Mouse (Mus musculus) limb, embryonic 14.5 days (tissue): ENCODE measurements around the gene Stat6. TPM values are rescaled to one million over a fixed set of nuclear protein-coding genes. Genes with fewer than 3 reads are reported as not detected.

Experiments used
- ATAC-seq: fragments of 200-750 bp; cut with Nextera tagmentation; 2 replicates; pipeline ENCODE4 v1.8.0; 2017; ENCODE audit warnings: low read depth, moderate number of reproducible peaks, moderate TSS enrichment; ENCODE audit not compliant: low FRiP score
- DNase-seq: peaks from one replicate; pipeline ENCODE4 v3.0.0-alpha.2; 2015; ENCODE audit warnings: low spot score
- H3K27ac ChIP-seq: fragments of 300-500 bp; sonication (generic); replicated peaks from 2 replicates; pipeline ENCODE4 v1.5.1; 2014; ENCODE audit warnings: low read depth, mild to moderate bottlenecking, low read length, moderate library complexity, mixed read lengths
- H3K27me3 ChIP-seq: fragments of 300-500 bp; sonication (generic); 2 replicates; pipeline ENCODE4 v1.6.1; 2014; ENCODE audit warnings: low read length, mixed read lengths; ENCODE audit not compliant: control insufficient read depth, insufficient read depth
- H3K36me3 ChIP-seq: fragments of 300-500 bp; sonication (generic); 2 replicates; pipeline ENCODE4 v1.6.1; 2014; ENCODE audit warnings: mild to moderate bottlenecking, low read length, moderate library complexity, mixed read lengths; ENCODE audit not compliant: control insufficient read depth, insufficient read depth
- H3K4me1 ChIP-seq: fragments of 300-500 bp; sonication (generic); 2 replicates; pipeline ENCODE4 v1.6.1; 2014; ENCODE audit warnings: antibody characterized with exemption, low read length, mixed read lengths; ENCODE audit not compliant: control insufficient read depth, insufficient read depth
- H3K4me2 ChIP-seq: fragments of 300-500 bp; sonication (generic); replicated peaks from 2 replicates; pipeline ENCODE4 v1.6.1; 2014; ENCODE audit warnings: low read depth, mild to moderate bottlenecking, low read length, moderate library complexity; ENCODE audit not compliant: severe bottlenecking
- H3K4me3 ChIP-seq: fragments of 300-500 bp; sonication (generic); replicated peaks from 2 replicates; pipeline ENCODE4 v1.5.1; 2014; ENCODE audit warnings: low read length
- H3K9ac ChIP-seq: fragments of 300-500 bp; sonication (generic); 2 replicates; pipeline ENCODE4 v1.6.1; 2014; ENCODE audit warnings: mild to moderate bottlenecking, low read depth, low read length, moderate library complexity; ENCODE audit not compliant: severe bottlenecking
- H3K9me3 ChIP-seq: fragments of 300-500 bp; sonication (generic); 2 replicates; pipeline ENCODE4 v1.6.1; 2016; ENCODE audit warnings: low read length; ENCODE audit not compliant: control insufficient read depth
- POLR2A ChIP-seq: fragments of 200-500 bp; IDR thresholded peaks from 2 replicates; pipeline ENCODE4 v1.8.0; 2012; ENCODE audit warnings: inconsistent platforms, mild to moderate bottlenecking, moderate library complexity, borderline replicate concordance; ENCODE audit not compliant: insufficient read depth, insufficient read length; ENCODE audit errors: extremely low read depth
- WGBS: fragments of 180-500 bp; shearing (Covaris S2); extraction: QIAGEN DNeasy Blood & Tissue Kit; methylation state at CpG from one replicate; pipeline ENCODE4 v1.1.7; 2014; 5-methylcytosine and 5-hydroxymethylcytosine counted together
- polyA plus RNA-seq, 2 experiments: library from polyadenylated mRNA; depleted of rRNA in 1 of 2; stranded (reverse) in 1 of 2; unstranded in 1 of 2; fragments of >200 nt; fragmentation: Nextera tagmentation in 1 of 2; extraction: Ambion mirVana in 1 of 2; gene quantifications; 2 replicates each; pipeline versions ENCODE4 v1.2.1 to v1.2.3; 2012 to 2014

The Stat6 gene
- polyA plus RNA-seq, 2 experiments, result 22.2 to 30.7 TPM

DNA sequence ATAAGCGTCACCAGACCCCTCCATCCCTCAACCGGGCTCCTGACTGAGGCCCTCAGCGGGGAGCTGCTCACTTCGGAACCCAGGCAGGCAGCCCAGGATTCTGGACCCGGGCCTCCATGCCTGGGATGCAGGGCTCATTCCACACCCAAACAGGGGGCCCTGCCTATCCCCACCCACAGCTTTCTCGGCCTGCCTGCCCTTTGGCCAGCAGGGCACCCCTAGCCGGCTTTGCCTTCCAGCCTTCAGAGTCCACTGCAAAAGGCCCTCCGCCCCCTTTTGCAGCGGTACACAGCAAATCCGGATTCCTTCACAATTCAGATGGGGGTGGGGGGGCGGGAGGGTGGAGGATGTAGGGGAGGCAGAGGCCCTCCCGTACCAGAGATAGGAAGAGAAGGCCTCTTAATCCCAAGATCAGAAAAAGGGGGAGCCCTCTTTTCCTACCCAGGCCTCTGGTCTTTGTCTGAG lies 22.8 kb upstream of the Stat6 start:
- 6% methylated on average over 12 of the region's 12 CpGs for WGBS
- Histone ChIP-seq H3K4me1 (peaks cover 46% of the 10 kb centered on the region), H3K9ac (peak overlapping the region; percentile 84), H3K9me3 (no peaks in the 10 kb centered on the region), H3K4me3 (peak overlapping the region; percentile 89), H3K36me3 (peaks cover 4% of the 10 kb centered on the region; the same call in 1 of the 2 replicates), H3K27ac (peak overlapping the region; percentile 87), H3K27me3 (no peaks in the 10 kb centered on the region), H3K4me2 (peak overlapping the region; percentile 90)
- no peak for TF ChIP-seq POLR2A
- ATAC-seq, result no peak
- DNase-seq, result no peak

DNA sequence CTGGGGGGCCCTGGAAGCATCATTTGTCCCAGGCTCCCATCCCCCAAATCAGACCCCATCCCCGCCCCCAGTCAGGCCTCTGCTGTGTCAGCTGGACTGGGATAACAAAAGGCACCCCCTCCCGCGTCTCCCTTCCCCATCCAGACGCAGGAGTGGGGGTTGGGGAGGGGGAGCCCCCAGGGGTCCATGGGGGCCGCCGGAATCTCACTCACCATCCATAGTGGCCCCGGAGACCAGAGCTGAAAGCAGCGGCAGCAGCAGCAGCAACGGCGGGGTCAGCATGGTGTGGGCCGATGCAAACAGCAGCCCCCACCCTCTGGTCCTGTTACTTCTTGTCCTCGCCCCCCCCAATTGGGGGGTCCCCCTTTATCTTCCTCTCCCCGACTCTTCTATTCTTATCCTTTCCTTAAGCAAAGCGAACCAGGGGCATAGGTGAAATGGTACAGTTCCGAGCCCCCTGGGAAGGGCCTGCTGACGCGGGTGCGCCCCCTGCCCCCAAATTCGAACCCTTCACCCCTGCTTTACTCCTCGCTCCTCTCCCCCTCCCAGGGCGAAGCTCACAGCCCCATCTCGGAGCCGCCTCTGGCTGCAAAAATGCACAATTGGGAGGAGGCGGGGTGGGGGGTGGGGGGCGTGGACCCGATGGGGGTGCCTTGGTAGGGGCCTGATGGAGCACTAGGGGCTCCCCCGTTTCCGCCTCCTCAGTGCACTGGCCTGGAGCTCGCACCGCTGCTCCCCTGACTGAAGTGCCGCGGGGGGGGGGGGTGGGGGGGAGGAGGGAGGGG lies 22.2 kb upstream of the Stat6 start, which contains the start of gene Lrp1:
Gene Lrp1, minus strand, starts transcription at position 743 of the 785 bp plus-strand sequence.
- no peaks in the 10 kb centered on the region for H3K9me3 ChIP-seq
- peaks cover 4% of the 10 kb centered on the region; the same call in 1 of the 2 replicates for H3K36me3 ChIP-seq

DNA sequence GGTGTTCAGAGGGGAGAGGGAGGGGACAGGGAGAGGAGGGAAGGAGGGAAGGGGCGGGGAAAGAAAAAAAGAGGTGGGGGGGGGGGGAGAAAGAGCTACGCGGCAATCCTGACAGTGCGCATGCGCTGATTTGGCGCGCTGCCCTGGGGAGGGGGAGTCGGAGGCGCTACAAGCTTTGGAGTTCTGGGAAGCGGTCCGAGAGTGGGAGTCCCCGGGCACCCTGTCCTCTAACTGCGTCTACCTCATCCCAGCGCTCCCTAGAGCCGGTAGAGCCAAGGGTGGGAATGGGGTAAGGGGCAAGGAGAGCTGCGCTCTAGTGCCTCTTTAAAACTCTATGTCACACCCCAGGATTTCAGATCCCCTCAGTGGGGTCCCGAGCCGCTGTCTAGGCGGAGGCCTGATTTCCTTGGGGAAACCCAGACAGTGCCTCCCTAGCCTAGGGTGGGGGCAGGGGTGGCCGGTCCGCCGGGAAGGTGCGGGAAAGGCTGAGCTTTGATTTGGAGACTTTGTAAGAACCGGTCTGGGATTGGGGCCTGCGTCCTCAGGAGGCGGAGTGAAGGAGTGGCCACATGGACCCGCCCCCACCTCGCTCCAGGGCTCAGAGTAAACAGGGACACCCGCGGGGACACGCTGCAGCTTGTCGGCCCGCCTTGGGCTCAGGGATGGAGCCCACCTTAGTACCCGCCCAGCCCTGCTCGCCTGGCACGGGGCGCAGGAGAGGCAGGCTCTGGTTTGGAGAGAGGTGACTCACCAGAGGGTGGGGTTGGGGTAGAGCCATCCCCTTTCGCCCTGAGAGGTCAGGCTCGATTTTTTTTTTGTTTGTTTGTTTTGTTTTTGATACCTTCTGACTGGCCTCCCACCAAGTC lies 21.4 kb upstream of the Stat6 start:
- no peaks in the 10 kb centered on the region for H3K27me3 ChIP-seq
- peaks cover 31% of the 10 kb centered on the region for H3K4me1 ChIP-seq
- H3K36me3 ChIP-seq, result peaks cover 4% of the 10 kb centered on the region; the same call in 1 of the 2 replicates
- H3K9ac ChIP-seq, result peak overlapping the region; percentile 84
- H3K4me2 ChIP-seq, result peak overlapping the region; percentile 90
- DNase-seq (peak; percentile 91), ATAC-seq (peak; percentile 86)
- TF ChIP-seq POLR2A, result peak; percentile 45; the same call in 1 of the 2 replicates
- under 1% methylated on average over 35 of the region's 39 CpGs for WGBS
- peaks cover 6% of the 10 kb centered on the region for H3K9me3 ChIP-seq
- H3K4me3 ChIP-seq, result peak overlapping the region; percentile 89
- peak overlapping the region; percentile 94 for H3K27ac ChIP-seq

More for the DNA sequence above, 22.2 kb upstream of the Stat6 start, which contains the start of gene Lrp1:
- no peaks in the 10 kb centered on the region for H3K27me3 ChIP-seq
- peak within 1 kb of the TSS; percentile 89 for H3K4me3 ChIP-seq
- peak within 1 kb of the TSS; percentile 90 for H3K4me2 ChIP-seq
- H3K27ac ChIP-seq, result peak within 1 kb of the TSS; percentile 94
- under 1% methylated on average over 21 of the region's 32 CpGs for WGBS
- ATAC-seq, result peak; percentile 78
- H3K9ac ChIP-seq, result peak within 1 kb of the TSS; percentile 84
- peaks cover 39% of the 10 kb centered on the region for H3K4me1 ChIP-seq
- DNase-seq, result peak; percentile 82
- TF ChIP-seq POLR2A, result 0 out of 2 replicates have a peak, but pooled peaks have one; percentile 9

DNA sequence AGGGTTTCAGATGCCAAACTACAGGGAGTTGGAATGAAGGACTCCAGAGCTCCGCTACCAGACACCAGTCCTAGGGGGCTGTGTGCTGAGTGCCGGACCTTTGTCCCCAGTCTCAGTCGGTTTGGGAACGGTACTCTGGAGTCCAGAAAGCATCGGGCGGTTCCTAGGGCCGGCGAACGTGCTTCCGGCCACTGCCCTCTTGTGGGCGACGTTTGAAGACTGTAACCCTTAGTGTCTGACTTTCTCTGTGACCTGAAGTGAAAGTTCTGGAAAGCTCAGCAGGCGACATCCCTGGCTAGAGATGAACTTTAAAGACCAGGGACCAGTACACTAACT lies 20.8 kb upstream of the Stat6 start:
- Histone ChIP-seq H3K9ac (peak overlapping the region; percentile 77), H3K4me2 (peak overlapping the region; percentile 90), H3K4me3 (peak overlapping the region; percentile 89), H3K9me3 (peaks cover 10% of the 10 kb centered on the region), H3K27me3 (no peaks in the 10 kb centered on the region), H3K36me3 (peaks cover 3% of the 10 kb centered on the region; the same call in 1 of the 2 replicates), H3K27ac (peak overlapping the region; percentile 94), H3K4me1 (peaks cover 25% of the 10 kb centered on the region)
- WGBS, result 2% methylated on average over 13 of the region's 13 CpGs
- no peak for DNase-seq
- ATAC-seq, result 0 out of 2 replicates have a peak, but pooled peaks have one; percentile 6
- TF ChIP-seq POLR2A, result no peak

DNA sequence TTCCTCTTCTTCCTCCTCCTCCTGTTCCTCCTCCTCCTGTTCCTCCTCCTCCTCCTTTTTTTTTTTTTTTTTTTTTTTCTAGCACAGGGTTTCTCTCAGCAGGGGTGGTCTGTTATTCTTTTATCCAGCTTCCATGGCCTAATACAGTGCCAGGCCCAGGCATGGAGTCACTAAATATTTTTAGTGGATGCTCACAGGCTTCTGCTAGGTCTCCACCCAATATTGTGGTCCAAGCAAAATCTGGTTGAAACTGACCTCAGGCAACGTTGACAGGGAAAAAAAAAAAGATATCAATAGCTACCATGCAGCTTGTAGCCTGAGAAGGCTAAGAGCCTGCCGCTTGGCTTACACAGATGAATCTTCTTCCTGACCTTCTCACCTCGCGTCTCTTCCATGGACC lies 20.1 kb upstream of the Stat6 start:
- H3K27ac ChIP-seq, result no peak overlapping the region
- peaks cover 19% of the 10 kb centered on the region for H3K4me1 ChIP-seq
- ATAC-seq (no peak), DNase-seq (no peak)
- no peaks in the 10 kb centered on the region for H3K27me3 ChIP-seq
- 70% methylated on average over 4 of the region's 4 CpGs for WGBS
- no peak overlapping the region for H3K9ac ChIP-seq
- H3K9me3 ChIP-seq, result peaks cover 10% of the 10 kb centered on the region
- TF ChIP-seq POLR2A, result no peak
- H3K4me3 ChIP-seq, result no peak overlapping the region
- H3K36me3 ChIP-seq, result no peaks in the 10 kb centered on the region
- H3K4me2 ChIP-seq, result 0 out of 2 replicates have a peak overlapping the region, but pooled peaks have one; percentile 90
